Mouse (Mus musculus) midbrain, embryonic 14.5 days (tissue): ENCODE data around the gene Smug1. TPM values are rescaled to one million over a fixed set of nuclear protein-coding genes. Genes with fewer than 3 reads are reported as not detected.

Experiments
- ATAC-seq: fragments of 200-750 bp; cut with Nextera tagmentation; 2 replicates; pipeline ENCODE4 v1.8.0; 2017; ENCODE audit warnings: moderate number of reproducible peaks, moderate library complexity; ENCODE audit not compliant: low FRiP score, low TSS enrichment
- DNase-seq: peaks from one replicate; pipeline ENCODE4 v3.0.0-alpha.2; 2015
- H3K27ac ChIP-seq: fragments of 300-500 bp; sonication (generic); replicated peaks from 2 replicates; pipeline ENCODE4 v1.5.1; 2014; ENCODE audit warnings: mild to moderate bottlenecking, low read depth, low read length, moderate library complexity
- H3K27me3 ChIP-seq: fragments of 300-500 bp; sonication (generic); 2 replicates; pipeline ENCODE4 v1.6.1; 2014; ENCODE audit warnings: low read length, control low read depth, mixed read lengths; ENCODE audit not compliant: control insufficient read depth, insufficient read depth
- H3K36me3 ChIP-seq: fragments of 300-500 bp; sonication (generic); 2 replicates; pipeline ENCODE4 v1.6.1; 2014; ENCODE audit warnings: low read length, control low read depth; ENCODE audit not compliant: control insufficient read depth, insufficient read depth
- H3K4me1 ChIP-seq: fragments of 300-500 bp; sonication (generic); 2 replicates; pipeline ENCODE4 v1.6.1; 2014; ENCODE audit warnings: mild to moderate bottlenecking, antibody characterized with exemption, low read length, control low read depth; ENCODE audit not compliant: control insufficient read depth, insufficient read depth
- H3K4me2 ChIP-seq: fragments of 300-500 bp; sonication (generic); 2 replicates; pipeline ENCODE4 v1.6.1; 2014; ENCODE audit warnings: mild to moderate bottlenecking, low read length, moderate library complexity
- H3K4me3 ChIP-seq: fragments of 300-500 bp; sonication (generic); replicated peaks from 2 replicates; pipeline ENCODE4 v1.5.1; 2014; ENCODE audit warnings: low read depth, low read length
- H3K9ac ChIP-seq: fragments of 300-500 bp; sonication (generic); replicated peaks from 2 replicates; pipeline ENCODE4 v1.6.1; 2014; ENCODE audit warnings: mild to moderate bottlenecking, low read length, moderate library complexity
- H3K9me3 ChIP-seq: fragments of 300-500 bp; sonication (generic); 2 replicates; pipeline ENCODE4 v1.6.1; 2016; ENCODE audit warnings: low read length, control low read depth, mixed read lengths; ENCODE audit not compliant: control insufficient read depth
- WGBS: fragments of 180-500 bp; shearing (Covaris S2); extraction: QIAGEN DNeasy Blood & Tissue Kit; methylation state at CpG from one replicate; pipeline ENCODE4 v1.1.7; 2014; 5-methylcytosine and 5-hydroxymethylcytosine counted together
- polyA plus RNA-seq: library from polyadenylated mRNA; unstranded; fragments of >200 nt; fragmentation: Nextera tagmentation; extraction: Ambion mirVana; gene quantifications from 2 replicates; pipeline ENCODE4 v1.2.1, GENCODE M21; 2014

The Smug1 gene
- polyA plus RNA-seq, 1 experiment from 2014 or later, result 25.0 TPM

DNA sequence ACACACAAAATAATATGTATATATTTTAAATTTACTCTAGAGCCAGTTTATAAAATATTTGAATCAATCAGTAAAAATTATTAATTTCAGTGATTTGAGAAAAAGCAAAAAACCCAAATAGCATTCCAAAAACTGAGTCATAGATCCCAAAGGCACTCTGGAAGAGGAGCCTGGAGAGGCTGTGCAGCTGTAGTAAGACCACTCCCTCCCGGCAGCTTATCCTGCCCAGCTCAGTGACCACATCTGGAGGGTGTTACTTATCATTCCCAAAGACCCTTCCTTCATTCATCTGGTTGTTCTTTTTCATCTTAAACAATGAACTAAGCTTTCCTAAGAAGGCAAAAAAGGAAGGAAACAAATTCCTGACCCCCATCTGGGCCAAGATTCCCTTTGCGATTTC lies 54.6 kb downstream of the Smug1 start:
- H3K9me3 ChIP-seq, result no peaks in the 10 kb centered on the region
- peaks cover 12% of the 10 kb centered on the region; the same call in 1 of the 2 replicates for H3K4me1 ChIP-seq
- H3K9ac ChIP-seq, result no peak overlapping the region
- ATAC-seq, result no peak
- DNase-seq, result no peak
- H3K27ac ChIP-seq, result no peak overlapping the region
- no peaks in the 10 kb centered on the region for H3K36me3 ChIP-seq
- H3K27me3 ChIP-seq, result peaks cover 13% of the 10 kb centered on the region; the same call in 1 of the 2 replicates
- H3K4me2 ChIP-seq, result no peak overlapping the region
- WGBS, result 51% methylated on average over 2 of the region's 2 CpGs
- no peak overlapping the region for H3K4me3 ChIP-seq

DNA sequence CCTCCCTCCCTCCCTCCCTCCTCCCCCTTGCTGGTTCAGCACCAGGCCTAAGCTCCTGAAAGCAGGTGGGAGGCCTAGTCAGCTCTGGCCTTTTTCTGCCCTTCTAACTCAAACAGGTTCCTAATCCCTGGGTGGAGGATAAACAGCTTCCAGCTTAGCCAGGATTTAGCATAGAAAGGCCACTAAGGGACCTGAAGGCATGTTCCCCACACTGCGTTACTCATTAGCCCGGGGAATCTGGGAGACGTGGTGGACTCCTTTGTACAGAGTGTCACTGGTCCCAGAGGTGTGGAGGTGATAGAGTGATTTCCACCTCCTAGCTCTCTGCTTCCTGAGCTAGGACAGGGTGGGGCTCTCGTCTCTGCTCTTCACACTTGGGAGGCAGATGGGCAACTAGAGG lies 57.0 kb downstream of the Smug1 start:
- DNase-seq (no peak), ATAC-seq (no peak)
- H3K36me3 ChIP-seq, result no peaks in the 10 kb centered on the region
- H3K9ac ChIP-seq, result no peak overlapping the region
- no peak overlapping the region for H3K4me2 ChIP-seq
- no peaks in the 10 kb centered on the region for H3K9me3 ChIP-seq
- peaks cover 18% of the 10 kb centered on the region for H3K4me1 ChIP-seq
- WGBS, result 22% methylated on average over 4 of the region's 4 CpGs
- H3K4me3 ChIP-seq, result no peak overlapping the region
- no peak overlapping the region for H3K27ac ChIP-seq
- peaks cover 4% of the 10 kb centered on the region; the same call in 1 of the 2 replicates for H3K27me3 ChIP-seq

DNA sequence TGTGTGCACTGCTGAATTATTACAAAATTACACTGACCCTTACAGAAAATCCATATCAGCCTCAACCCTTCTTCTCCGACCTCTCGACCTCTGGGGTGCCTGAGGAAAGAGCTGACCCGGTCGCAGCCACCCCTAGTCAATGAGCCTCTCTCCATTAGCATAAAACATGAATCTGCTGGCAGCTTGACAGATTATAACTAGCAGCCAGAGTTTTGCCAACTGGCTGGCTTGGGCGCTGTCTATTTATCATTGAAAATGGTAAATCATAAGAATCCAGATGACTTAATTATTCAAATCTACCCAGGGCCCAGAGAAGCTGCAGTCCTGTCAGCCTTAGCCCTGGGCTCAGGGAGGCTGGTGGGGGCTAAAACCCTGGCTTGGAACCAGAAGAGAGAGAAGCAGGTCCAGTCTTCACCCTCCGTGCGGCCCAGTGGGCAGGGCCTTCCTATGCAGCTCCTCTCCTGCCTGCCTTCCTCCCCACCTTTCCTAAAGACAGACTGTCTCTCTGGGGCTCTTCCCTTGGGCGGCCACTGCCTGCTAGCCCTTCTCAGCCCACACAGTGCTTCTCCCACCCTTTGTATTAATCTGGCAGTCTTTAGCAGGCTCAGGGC lies 58.7 kb downstream of the Smug1 start:
- H3K4me3 ChIP-seq, result no peak overlapping the region
- H3K9ac ChIP-seq, result no peak overlapping the region
- 47% methylated on average over 8 of the region's 8 CpGs for WGBS
- H3K27ac ChIP-seq, result no peak overlapping the region
- ATAC-seq, result no peak
- peaks cover 8% of the 10 kb centered on the region for H3K27me3 ChIP-seq
- no peak overlapping the region for H3K4me2 ChIP-seq
- DNase-seq, result peak; percentile 54
- H3K4me1 ChIP-seq, result peaks cover 18% of the 10 kb centered on the region
- no peaks in the 10 kb centered on the region for H3K36me3 ChIP-seq
- no peaks in the 10 kb centered on the region for H3K9me3 ChIP-seq

DNA sequence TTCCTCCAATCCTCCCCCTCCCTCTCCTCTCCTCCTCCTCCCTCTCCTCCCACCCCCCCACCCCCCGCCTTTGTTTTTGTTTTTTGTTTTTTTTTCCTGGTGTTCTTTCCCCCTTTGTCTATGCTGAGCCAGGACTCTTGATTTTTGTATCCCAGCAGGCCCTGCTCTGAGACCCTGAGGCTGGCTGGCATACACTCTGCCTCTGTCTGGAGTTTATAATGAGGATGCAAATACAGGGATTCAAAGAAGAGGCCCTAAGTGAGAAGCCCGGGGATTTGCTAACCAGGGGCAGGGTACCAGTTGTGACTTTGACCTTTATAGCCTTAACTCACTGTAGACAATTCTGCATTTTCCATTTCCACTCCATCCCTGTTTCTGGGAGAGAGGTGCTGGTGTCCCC lies 60.7 kb downstream of the Smug1 start:
- no peaks in the 10 kb centered on the region for H3K36me3 ChIP-seq
- no peak overlapping the region for H3K4me2 ChIP-seq
- DNase-seq (peak; percentile 55), ATAC-seq (no peak)
- H3K4me1 ChIP-seq, result peaks cover 29% of the 10 kb centered on the region
- peaks cover 27% of the 10 kb centered on the region for H3K27me3 ChIP-seq
- H3K9ac ChIP-seq, result no peak overlapping the region
- no peak overlapping the region for H3K4me3 ChIP-seq
- no peak overlapping the region for H3K27ac ChIP-seq
- WGBS, result 5% methylated on average over 2 of the region's 2 CpGs
- no peaks in the 10 kb centered on the region for H3K9me3 ChIP-seq

Other genes starting within 250 kb of the Smug1 start
- gene Hoxc13, start 246.0 kb downstream of the Smug1 start, polyA plus RNA-seq, result not detected in 2 replicates
- gene Hoxc12, start 230.3 kb downstream of the Smug1 start, polyA plus RNA-seq, result not detected in 2 replicates
- not detected in 2 replicates for gene Hoxc11, start 212.7 kb downstream of the Smug1 start, polyA plus RNA-seq
- not detected in 2 replicates for gene Hoxc10, start 200.3 kb downstream of the Smug1 start, polyA plus RNA-seq
- gene Hoxc5, start 199.6 kb downstream of the Smug1 start, polyA plus RNA-seq, result 0.12 TPM in 1 of 2 replicates, not detected in the other
- gene Hoxc9, start 190.7 kb downstream of the Smug1 start, polyA plus RNA-seq, result not detected in 2 replicates
- not detected in 2 replicates for gene Hoxc8, start 176.5 kb downstream of the Smug1 start, polyA plus RNA-seq
- gene Hoxc6, start 168.8 kb downstream of the Smug1 start, polyA plus RNA-seq, result not detected in 2 replicates
- not detected in 2 replicates for gene Hoxc4, start 148.2 kb downstream of the Smug1 start, polyA plus RNA-seq
- 159 and 177 TPM in 2 replicates for gene Cbx5, start 72.7 kb upstream of the Smug1 start, polyA plus RNA-seq
- 764 and 768 TPM in 2 replicates for gene Hnrnpa1, start 73.3 kb upstream of the Smug1 start, polyA plus RNA-seq
- gene Nfe2, start 91.3 kb upstream of the Smug1 start, polyA plus RNA-seq, result 0.49 and 0.62 TPM in 2 replicates
- gene Copz1, start 105.6 kb upstream of the Smug1 start, polyA plus RNA-seq, result 197 and 231 TPM in 2 replicates
- gene Gpr84, start 143.5 kb upstream of the Smug1 start, polyA plus RNA-seq, result 0.16 and 0.26 TPM in 2 replicates
- gene Zfp385a, start 173.0 kb upstream of the Smug1 start, polyA plus RNA-seq, result 18.3 and 20.9 TPM in 2 replicates
- 3.5 and 6.4 TPM in 2 replicates for gene Itga5, start 199.7 kb upstream of the Smug1 start, polyA plus RNA-seq